ENCODE assay signal across 11 mouse cellular contexts in genomic region chr11:4116458-4117141, GRCm38 (mm10). TPM values are rescaled to one million over a fixed set of nuclear protein-coding genes. Genes with fewer than 3 reads are reported as not detected.
A peak's percentile ranks its signal among the peaks of the same experiment; 100 is the strongest.
DNase-seq lines count a peak whose midpoint lies in the region; ATAC-seq and TF ChIP-seq lines count a peak whose summit lies in the region.
"Had no signal": no experiment of that assay in that cellular context is flagged by ENCODE, and none has a peak within 500 bp of the region (broad histone marks: within the 10 kb centered on the region; RNA-seq: fewer than 3 reads in every experiment).

No protein-coding gene starts in this region.

- peak overlapping the region; percentile 86 for H3K27ac ChIP-seq in liver, adult 2 months (replicated peaks; ENCODE audit: insufficient read depth, low read depth, low read length)
- no peak overlapping the region for H3K27ac ChIP-seq in kidney, embryonic 14.5 days (ENCODE audit: low read depth, low read length)
- H3K27ac ChIP-seq: intestine, embryonic 15.5 days had no signal

- peaks cover 5% of the 10 kb centered on the region; the same call in 1 of the 2 replicates for H3K36me3 ChIP-seq in liver, adult 2 months (ENCODE audit: control insufficient read depth, insufficient read depth, low read length)
- peaks cover 39% of the 10 kb centered on the region for H3K36me3 ChIP-seq in megakaryocyte, embryonic 14.5 days (replicated peaks; ENCODE audit: low read length)
- no peaks in the 10 kb centered on the region for H3K36me3 ChIP-seq in kidney, embryonic 14.5 days (ENCODE audit: control insufficient read depth, insufficient read depth, low read length)
- H3K36me3 ChIP-seq: intestine, embryonic 15.5 days had no signal

- peak; percentile 52 for ATAC-seq in erythroid progenitor cell, adult 5-6 weeks (replicated peaks; ENCODE audit: low FRiP score, poor library complexity, severe bottlenecking)
- ATAC-seq in kidney, embryonic 14.5 days (ENCODE audit: low FRiP score, low TSS enrichment), result no peak
- ATAC-seq: intestine, embryonic 15.5 days had no signal

- DNase-seq in cerebellum, postnatal 10 days, result peak; percentile 40 to 55
- no peak for DNase-seq in cerebellum, adult 9-11 months
- peak; percentile 98 for DNase-seq in liver, adult 2 months (ENCODE audit: extremely low read depth, low read depth, low spot score)
- DNase-seq in liver, result no peak
- DNase-seq in ovary, postnatal 14 days (ENCODE audit: low spot score), result no peak
- DNase-seq: cerebellum, adult 11 months; thymus, adult 2 months had no signal

- H3K79me2 ChIP-seq in liver, adult 2 months (ENCODE audit: control insufficient read depth, insufficient read depth, low read length), result peaks cover 11% of the 10 kb centered on the region; the same call in 1 of the 2 replicates

- no peaks in the 10 kb centered on the region for H3K9me3 ChIP-seq in megakaryocyte, embryonic 14.5 days
- no peaks in the 10 kb centered on the region for H3K9me3 ChIP-seq in kidney, embryonic 14.5 days (ENCODE audit: control insufficient read depth, low read length)
- H3K9me3 ChIP-seq: intestine, embryonic 15.5 days had no signal

- TF ChIP-seq CTCF in liver, adult 2 months (IDR thresholded peaks at IDR 0.05; ENCODE audit: low read depth, low read length), result no peak

- peak overlapping the region; percentile 50 for H3K4me3 ChIP-seq in liver, adult 2 months (ENCODE audit: insufficient read depth, low read depth, low read length)
- H3K4me3 ChIP-seq in megakaryocyte, embryonic 14.5 days (replicated peaks), result peak overlapping the region; percentile 96
- no peak overlapping the region for H3K4me3 ChIP-seq in kidney, embryonic 14.5 days (ENCODE audit: low read length)
- H3K4me3 ChIP-seq: intestine, embryonic 15.5 days had no signal

- no peak for TF ChIP-seq POLR2A in liver, adult 2 months (IDR thresholded peaks at IDR 0.05; ENCODE audit: extremely low read depth, insufficient read depth, low read length)

- no peak overlapping the region for H3K4me2 ChIP-seq in kidney, embryonic 14.5 days (replicated peaks; ENCODE audit: low read depth, low read length)

- WGBS in liver, adult 2 months, result 9% methylated on average over 11 of the region's 11 CpGs
- WGBS in kidney, embryonic 14.5 days, result 60% methylated on average over 11 of the region's 11 CpGs

- H3K27me3 ChIP-seq in liver, adult 2 months (ENCODE audit: control insufficient read depth, insufficient read depth, low read length), result no peaks in the 10 kb centered on the region
- H3K27me3 ChIP-seq in megakaryocyte, embryonic 14.5 days (replicated peaks), result no peaks in the 10 kb centered on the region
- no peaks in the 10 kb centered on the region for H3K27me3 ChIP-seq in kidney, embryonic 14.5 days (ENCODE audit: control insufficient read depth, insufficient read depth, low read length)

- peak overlapping the region; percentile 96 for H3K9ac ChIP-seq in liver, adult 2 months (ENCODE audit: low read depth, low read length)
- no peak overlapping the region for H3K9ac ChIP-seq in kidney, embryonic 14.5 days (ENCODE audit: low read depth, low read length)
- H3K9ac ChIP-seq: intestine, embryonic 15.5 days had no signal

- H3K4me1 ChIP-seq in liver, adult 2 months (ENCODE audit: control insufficient read depth, insufficient read depth, low read length), result peaks cover 29% of the 10 kb centered on the region
- H3K4me1 ChIP-seq in megakaryocyte, embryonic 14.5 days, result peaks cover 74% of the 10 kb centered on the region
- H3K4me1 ChIP-seq in kidney, embryonic 14.5 days (ENCODE audit: control insufficient read depth, insufficient read depth, low read length), result peaks cover 8% of the 10 kb centered on the region; the same call in 1 of the 2 replicates

RNA-seq across cellular contexts. Expression of gene Sec14l2, which starts 6.6 kb away (rescaled TPM):
- 302 and 310 TPM in 2 replicates for total RNA-seq in liver, adult 2 months (2014; rRNA removed)
- polyA plus RNA-seq in liver, adult 2 months (2012; rRNA removed), result 349 and 371 TPM in 2 replicates
- total RNA-seq in erythroid progenitor cell, adult 5-6 weeks (2015; ENCODE audit: low replicate concordance), result 13.0 and 17.6 TPM in 2 replicates
- total RNA-seq in erythroid progenitor cell, adult 5-6 weeks (2017; ENCODE audit: low replicate concordance), result 41.5 and 46.1 TPM in 2 replicates
- 12.4 and 22.6 TPM in 2 replicates for polyA plus RNA-seq in megakaryocyte, embryonic 14.5 days (2012; ENCODE audit: insufficient read depth, low replicate concordance)
- 1.1 and 1.2 TPM in 2 replicates for polyA plus RNA-seq in kidney, embryonic 14.5 days (2014; fragmentation: Nextera tagmentation; extraction: Ambion mirVana)

RNA-seq across cellular contexts. Expression of gene Rnf215, which starts 18.4 kb away (rescaled TPM):
- 10.3 and 10.8 TPM in 2 replicates for total RNA-seq in liver, adult 2 months (2014; rRNA removed)
- polyA plus RNA-seq in liver, adult 2 months (2012; rRNA removed), result 11.3 and 13.1 TPM in 2 replicates
- total RNA-seq in erythroid progenitor cell, adult 5-6 weeks (2015; ENCODE audit: low replicate concordance), result 2.9 and 6.3 TPM in 2 replicates
- total RNA-seq in erythroid progenitor cell, adult 5-6 weeks (2017; ENCODE audit: low replicate concordance), result 15.9 and 34.0 TPM in 2 replicates
- polyA plus RNA-seq in megakaryocyte, embryonic 14.5 days (2012; ENCODE audit: insufficient read depth, low replicate concordance), result 9.1 and 9.7 TPM in 2 replicates
- polyA plus RNA-seq in kidney, embryonic 14.5 days (2014; fragmentation: Nextera tagmentation; extraction: Ambion mirVana), result 21.0 and 28.3 TPM in 2 replicates

RNA-seq across cellular contexts. Expression of gene Mtfp1, which starts 21.4 kb away (rescaled TPM):
- total RNA-seq in liver, adult 2 months (2014; rRNA removed), result 16.6 and 23.4 TPM in 2 replicates
- polyA plus RNA-seq in liver, adult 2 months (2012; rRNA removed), result 39.2 and 41.5 TPM in 2 replicates
- total RNA-seq in erythroid progenitor cell, adult 5-6 weeks (2015; ENCODE audit: low replicate concordance), result 4.0 and 10.1 TPM in 2 replicates
- total RNA-seq in erythroid progenitor cell, adult 5-6 weeks (2017; ENCODE audit: low replicate concordance), result 2.8 and 8.0 TPM in 2 replicates
- 5.1 and 10.8 TPM in 2 replicates for polyA plus RNA-seq in megakaryocyte, embryonic 14.5 days (2012; ENCODE audit: insufficient read depth, low replicate concordance)
- polyA plus RNA-seq in kidney, embryonic 14.5 days (2014; fragmentation: Nextera tagmentation; extraction: Ambion mirVana), result 11.5 and 15.9 TPM in 2 replicates

RNA-seq across cellular contexts. Expression of gene Ccdc157, which starts 43.5 kb away (rescaled TPM):
- total RNA-seq in liver, adult 2 months (2014; rRNA removed), result 4.0 and 4.5 TPM in 2 replicates
- 6.5 and 9.3 TPM in 2 replicates for polyA plus RNA-seq in liver, adult 2 months (2012; rRNA removed)
- 0.42 and 0.72 TPM in 2 replicates for total RNA-seq in erythroid progenitor cell, adult 5-6 weeks (2015; ENCODE audit: low replicate concordance)
- total RNA-seq in erythroid progenitor cell, adult 5-6 weeks (2017; ENCODE audit: low replicate concordance), result 1.5 and 5.8 TPM in 2 replicates
- polyA plus RNA-seq in megakaryocyte, embryonic 14.5 days (2012; ENCODE audit: insufficient read depth, low replicate concordance), result 0.56 and 2.1 TPM in 2 replicates
- 4.3 and 6.8 TPM in 2 replicates for polyA plus RNA-seq in kidney, embryonic 14.5 days (2014; fragmentation: Nextera tagmentation; extraction: Ambion mirVana)

RNA-seq across cellular contexts. Expression of gene Sf3a1, which starts 43.5 kb away (rescaled TPM):
- 4.3 and 4.6 TPM in 2 replicates for total RNA-seq in liver, adult 2 months (2014; rRNA removed)
- polyA plus RNA-seq in liver, adult 2 months (2012; rRNA removed), result 10.0 and 12.2 TPM in 2 replicates
- 42.2 and 60.4 TPM in 2 replicates for total RNA-seq in erythroid progenitor cell, adult 5-6 weeks (2015; ENCODE audit: low replicate concordance)
- 23.9 and 24.6 TPM in 2 replicates for total RNA-seq in erythroid progenitor cell, adult 5-6 weeks (2017; ENCODE audit: low replicate concordance)
- polyA plus RNA-seq in megakaryocyte, embryonic 14.5 days (2012; ENCODE audit: insufficient read depth, low replicate concordance), result 43.3 and 56.7 TPM in 2 replicates
- polyA plus RNA-seq in kidney, embryonic 14.5 days (2014; fragmentation: Nextera tagmentation; extraction: Ambion mirVana), result 55.7 and 72.5 TPM in 2 replicates

Comparison
In these comparisons a context has a peak if more than half of its experiments do, and no peak if none do; other contexts are left out.
1. DNase-seq: peak in cerebellum, postnatal 10 days (2 of 2) and liver, adult 2 months (single experiment); none in cerebellum, adult 9-11 months (single experiment), liver (single experiment) and ovary, postnatal 14 days (single experiment).
2. RNA of gene Sec14l2, which starts 6.6 kb away (polyA plus RNA-seq): 349 to 371 TPM in liver, adult 2 months; 12.4 to 22.6 TPM in megakaryocyte, embryonic 14.5 days and 1.1 to 1.2 TPM in kidney, embryonic 14.5 days; every median in the first group is over 10 times any median in the second.